Mouse (Mus musculus) R1 (cell line): Measurements from ENCODE around the gene Rimbp3.
A peak's percentile ranks its signal among the peaks of the same experiment; 100 is the strongest.
"Not testable (repeated sequence)": the region's sequence is repeated elsewhere in the genome, so short reads cannot be mapped to it uniquely, and the experiment has no call there.

Experiments
- DNase-seq: peaks from one replicate; pipeline ENCODE4 v3.0.0-alpha.2; 2018; ENCODE audit warnings: low read depth, low spot score

The Rimbp3 gene

GRCm38 (mm10) chr16:17208389-17209361 lies at the start of gene Rimbp3:
Rimbp3 (plus strand) TSS chr16:17208603.
- peak; percentile 94 for DNase-seq

GRCm38 (mm10) chr16:17165478-17165877 lies 42.9 kb upstream of the Rimbp3 start:
- not testable (repeated sequence) for DNase-seq

GRCm38 (mm10) chr16:17167179-17167578 lies 41.2 kb upstream of the Rimbp3 start:
- no peak for DNase-seq

- no peak for DNase-seq
Observed at GRCm38 (mm10) chr16:17168049-17168448, 40.4 kb upstream of the Rimbp3 start.

- no peak for DNase-seq
Observed at GRCm38 (mm10) chr16:17175765-17176164, 32.6 kb upstream of the Rimbp3 start.

GRCm38 (mm10) chr16:17177623-17178170 lies 30.7 kb upstream of the Rimbp3 start:
- no peak for DNase-seq

- DNase-seq: no peak
Observed at GRCm38 (mm10) chr16:17179706-17180105, 28.7 kb upstream of the Rimbp3 start.

- DNase-seq: no peak
Observed at GRCm38 (mm10) chr16:17181382-17181781, 27.0 kb upstream of the Rimbp3 start.

- DNase-seq: no peak
Observed at GRCm38 (mm10) chr16:17182136-17182535, 26.3 kb upstream of the Rimbp3 start.

GRCm38 (mm10) chr16:17183003-17183402 lies 25.4 kb upstream of the Rimbp3 start:
- DNase-seq: no peak

- DNase-seq: peak; percentile 51
Observed at GRCm38 (mm10) chr16:17185475-17185874, 22.9 kb upstream of the Rimbp3 start.

GRCm38 (mm10) chr16:17193823-17194222 lies 14.6 kb upstream of the Rimbp3 start:
- no peak for DNase-seq

GRCm38 (mm10) chr16:17200121-17200952 lies 8.1 kb upstream of the Rimbp3 start:
- DNase-seq: peak; percentile 36

GRCm38 (mm10) chr16:17200953-17201707 lies 7.3 kb upstream of the Rimbp3 start:
- DNase-seq: peak; percentile 94

GRCm38 (mm10) chr16:17201977-17202376 lies 6.4 kb upstream of the Rimbp3 start:
- DNase-seq: peak; percentile 41

GRCm38 (mm10) chr16:17202549-17202948 lies 5.9 kb upstream of the Rimbp3 start, which contains the start of gene Ube2l3:
Ube2l3 (minus strand) TSS chr16:17202649.
- no peak for DNase-seq

- DNase-seq: peak; percentile 69
Observed at GRCm38 (mm10) chr16:17204990-17205389, 3.4 kb upstream of the Rimbp3 start.

GRCm38 (mm10) chr16:17209404-17209960 lies 1.1 kb downstream of the Rimbp3 start:
- DNase-seq: no peak

GRCm38 (mm10) chr16:17209981-17210838 lies 1.8 kb downstream of the Rimbp3 start:
- DNase-seq: peak; percentile 94
